Mouse (Mus musculus) embryonic facial prominence, embryonic 15.5 days (tissue): ENCODE data around the gene 1700037H04Rik. TPM values are rescaled to one million over a fixed set of nuclear protein-coding genes. Genes with fewer than 3 reads are reported as not detected.
"Not testable (repeated sequence)": the region's sequence is repeated elsewhere in the genome, so short reads cannot be mapped to it uniquely, and the experiment has no call there.

ENCODE experiments used
- ATAC-seq: fragments of 200-750 bp; cut with Nextera tagmentation; 2 replicates; pipeline ENCODE4 v1.8.0; 2017; ENCODE audit warnings: low read depth, moderate TSS enrichment; ENCODE audit not compliant: insufficient number of reproducible peaks, low FRiP score, low TSS enrichment
- H3K27ac ChIP-seq: fragments of 300-500 bp; sonication (generic); replicated peaks from 2 replicates; pipeline ENCODE4 v1.5.1; 2015; ENCODE audit warnings: mild to moderate bottlenecking, inconsistent platforms
- H3K27me3 ChIP-seq: fragments of 300-500 bp; sonication (generic); 2 replicates; pipeline ENCODE4 v1.6.1; 2015; ENCODE audit warnings: inconsistent platforms
- H3K36me3 ChIP-seq: fragments of 300-500 bp; sonication (generic); 2 replicates; pipeline ENCODE4 v1.6.1; 2015; ENCODE audit warnings: mild to moderate bottlenecking, inconsistent platforms
- H3K4me1 ChIP-seq: fragments of 300-500 bp; sonication (generic); 2 replicates; pipeline ENCODE4 v1.6.1; 2015; ENCODE audit warnings: inconsistent platforms
- H3K4me2 ChIP-seq: fragments of 300-500 bp; sonication (generic); replicated peaks from 2 replicates; pipeline ENCODE4 v1.6.1; 2015; ENCODE audit warnings: mild to moderate bottlenecking, inconsistent platforms
- H3K4me3 ChIP-seq: fragments of 300-500 bp; sonication (generic); replicated peaks from 2 replicates; pipeline ENCODE4 v1.5.1; 2015; ENCODE audit warnings: mild to moderate bottlenecking, inconsistent platforms
- H3K9ac ChIP-seq: fragments of 300-500 bp; sonication (generic); 2 replicates; pipeline ENCODE4 v1.6.1; 2015; ENCODE audit warnings: inconsistent platforms
- H3K9me3 ChIP-seq: fragments of 300-500 bp; sonication (generic); replicated peaks from 2 replicates; pipeline ENCODE4 v1.6.1; 2016; ENCODE audit warnings: inconsistent platforms
- WGBS: fragments of 180-500 bp; shearing (Covaris S2); methylation state at CpG from one replicate; pipeline ENCODE4 v1.1.7; 2015; 5-methylcytosine and 5-hydroxymethylcytosine counted together
- polyA plus RNA-seq: library from polyadenylated mRNA; unstranded; fragments of >200 nt; fragmentation: Nextera tagmentation; extraction: Ambion mirVana; gene quantifications from 2 replicates; pipeline ENCODE4 v1.2.1, GENCODE M21; 2015

Gene 1700037H04Rik
- polyA plus RNA-seq, 1 experiment from 2014 or later, result 67.3 TPM

DNA sequence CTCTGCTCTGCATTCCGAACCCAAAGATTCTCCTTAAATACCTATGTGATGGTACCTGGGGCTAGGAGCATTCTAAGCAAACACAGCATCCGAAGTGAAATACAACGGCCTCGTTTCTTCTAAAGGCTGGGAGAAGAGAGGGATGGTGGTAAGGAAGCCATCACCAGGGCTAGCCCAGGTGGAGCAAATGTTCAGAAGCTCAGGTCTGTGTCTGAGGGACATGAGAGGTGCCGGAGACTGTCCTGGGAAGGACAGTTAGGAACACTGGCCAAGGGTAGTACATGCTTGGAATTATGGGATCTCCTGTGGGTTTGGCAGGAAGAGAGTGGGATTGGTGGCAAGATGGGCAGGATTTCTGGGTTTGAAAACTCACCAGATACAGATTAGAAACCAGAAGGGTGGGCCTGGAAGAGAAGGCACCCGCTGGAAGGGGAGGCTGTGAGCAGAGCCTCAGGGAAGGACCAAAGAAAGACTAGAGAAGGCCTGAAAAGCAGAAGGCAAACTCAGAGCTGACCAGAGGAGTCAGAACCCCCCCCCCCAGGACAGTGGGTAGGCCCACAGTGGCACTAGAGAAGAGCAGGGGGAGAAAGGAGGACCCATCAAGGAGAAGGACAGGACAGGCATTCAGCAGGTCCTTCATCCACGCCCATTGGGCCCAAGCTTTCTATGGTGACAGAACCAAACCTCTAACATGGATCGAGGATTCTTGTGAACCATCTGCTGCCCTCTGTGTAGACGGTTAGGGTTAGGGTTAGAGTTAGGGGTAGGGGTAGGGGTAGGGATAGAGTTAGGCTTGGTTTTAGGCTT, 34.5 kb downstream of the 1700037H04Rik start:
- Histone ChIP-seq H3K9me3 (no peaks in the 10 kb centered on the region), H3K4me3 (no peak overlapping the region), H3K36me3 (no peaks in the 10 kb centered on the region), H3K4me1 (peaks cover 31% of the 10 kb centered on the region), H3K4me2 (no peak overlapping the region), H3K27me3 (no peaks in the 10 kb centered on the region), H3K27ac (no peak overlapping the region), H3K9ac (no peak overlapping the region)
- 92% methylated on average over 9 of the region's 9 CpGs for WGBS
- ATAC-seq, result no peak

DNA sequence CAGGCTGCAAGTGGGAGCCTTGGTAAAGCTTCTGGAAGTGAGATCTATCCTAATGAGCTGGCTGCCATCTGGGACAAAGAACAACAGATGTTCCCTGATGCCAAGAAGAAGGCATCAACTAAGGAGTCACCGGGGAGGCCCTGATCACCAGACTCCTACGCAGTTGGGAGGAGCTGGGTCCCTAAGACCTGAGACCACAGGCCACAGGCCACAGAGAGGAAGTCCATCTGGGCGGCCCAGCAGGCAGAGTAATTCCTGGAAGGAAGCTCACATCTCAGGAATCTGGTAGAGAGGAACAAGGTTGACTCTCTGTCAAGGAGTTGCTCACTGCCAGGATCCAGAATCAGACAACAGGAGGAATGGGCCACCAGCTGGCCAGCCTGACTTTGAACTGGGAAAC, 35.7 kb downstream of the 1700037H04Rik start:
- no peak overlapping the region for H3K27ac ChIP-seq
- peaks cover 31% of the 10 kb centered on the region for H3K4me1 ChIP-seq
- H3K9ac ChIP-seq, result no peak overlapping the region
- H3K4me3 ChIP-seq, result no peak overlapping the region
- H3K9me3 ChIP-seq, result no peaks in the 10 kb centered on the region
- ATAC-seq, result no peak
- no peaks in the 10 kb centered on the region for H3K36me3 ChIP-seq
- H3K27me3 ChIP-seq, result no peaks in the 10 kb centered on the region
- no peak overlapping the region for H3K4me2 ChIP-seq
- 75% methylated on average over 3 of the region's 3 CpGs for WGBS

DNA sequence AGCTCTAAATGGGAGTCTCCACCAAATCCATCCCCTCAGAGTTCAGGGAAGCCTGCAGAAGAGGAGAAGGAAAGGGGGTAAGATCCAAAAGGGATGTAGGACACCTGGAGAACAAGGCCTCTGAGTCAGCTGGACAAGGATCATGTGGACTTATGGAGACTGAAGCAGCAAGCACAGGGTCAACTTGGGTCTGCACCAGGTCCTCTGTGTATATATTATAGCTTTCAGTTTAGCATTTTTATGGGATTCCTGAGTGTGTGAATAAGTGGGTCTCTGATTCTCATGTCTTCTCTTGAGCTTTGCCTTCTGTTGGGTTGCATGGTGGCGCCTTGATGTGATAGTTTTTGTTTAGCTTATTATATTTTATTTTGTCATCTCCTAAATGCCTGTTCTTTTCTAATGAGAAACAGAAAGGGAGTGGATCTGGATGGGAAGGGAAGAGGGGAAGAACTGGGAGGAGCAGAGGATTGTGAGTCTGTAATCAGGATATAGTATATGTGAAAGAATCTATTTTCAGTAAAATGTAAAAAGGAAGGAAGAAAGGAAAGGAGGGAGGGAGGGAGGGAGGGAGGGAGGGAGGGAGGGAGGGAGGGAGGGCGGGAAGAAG, 40.8 kb downstream of the 1700037H04Rik start:
- Histone ChIP-seq H3K36me3 (no peaks in the 10 kb centered on the region), H3K27ac (no peak overlapping the region), H3K4me1 (no peaks in the 10 kb centered on the region), H3K4me2 (no peak overlapping the region), H3K27me3 (no peaks in the 10 kb centered on the region), H3K9me3 (no peaks in the 10 kb centered on the region), H3K9ac (no peak overlapping the region), H3K4me3 (no peak overlapping the region)
- WGBS, result 75% methylated on average over 2 of the region's 2 CpGs
- ATAC-seq, result no peak

DNA sequence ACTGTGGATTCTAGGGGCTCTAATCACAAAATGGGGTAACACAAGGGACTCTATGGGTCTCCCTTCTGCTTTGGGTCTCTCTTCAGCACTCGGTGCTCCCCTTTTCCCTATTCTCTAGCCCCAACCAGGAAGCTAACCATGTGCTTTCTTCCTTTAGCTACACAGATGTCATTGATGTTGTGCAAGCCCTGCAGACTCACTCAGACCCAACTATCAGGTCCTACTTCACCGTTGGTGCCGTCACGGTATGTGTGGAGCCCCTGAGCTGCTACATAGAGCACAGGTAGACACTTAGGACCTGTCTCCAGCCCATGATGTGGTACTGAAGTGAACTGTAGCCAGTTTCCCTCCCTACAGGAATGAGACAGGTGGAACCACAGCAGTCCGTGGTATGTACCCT, 53.9 kb downstream of the 1700037H04Rik start:
- H3K4me3 ChIP-seq, result no peak overlapping the region
- H3K9me3 ChIP-seq, result no peaks in the 10 kb centered on the region
- H3K4me2 ChIP-seq, result no peak overlapping the region
- no peaks in the 10 kb centered on the region for H3K27me3 ChIP-seq
- no peaks in the 10 kb centered on the region for H3K36me3 ChIP-seq
- no peaks in the 10 kb centered on the region for H3K4me1 ChIP-seq
- H3K9ac ChIP-seq, result no peak overlapping the region
- 81% methylated on average over 5 of the region's 5 CpGs for WGBS
- no peak for ATAC-seq
- no peak overlapping the region for H3K27ac ChIP-seq

DNA sequence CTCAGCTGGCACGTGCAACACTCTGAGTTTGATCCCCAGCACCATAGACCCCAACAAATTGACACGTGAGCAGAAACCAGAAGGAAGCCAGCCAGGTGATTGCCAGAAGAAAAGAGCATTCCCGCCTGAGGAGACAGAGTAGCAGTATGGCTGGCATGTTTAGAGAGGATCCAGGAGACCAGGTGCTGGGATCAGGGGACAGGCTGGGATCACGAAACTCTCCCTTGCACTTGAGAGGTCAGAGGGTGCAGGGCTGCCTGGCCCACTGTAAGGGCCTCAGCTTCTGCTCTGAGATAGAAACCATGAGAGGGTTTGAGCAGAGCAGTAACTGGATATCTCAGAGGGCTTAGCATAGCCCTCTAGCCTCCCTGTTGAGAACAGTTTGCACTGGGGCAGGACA, 54.8 kb downstream of the 1700037H04Rik start:
- 67% methylated on average over 4 of the region's 4 CpGs for WGBS
- not testable (repeated sequence) for ATAC-seq, H3K4me2 ChIP-seq, H3K27me3 ChIP-seq, H3K9me3 ChIP-seq, H3K4me1 ChIP-seq, H3K4me3 ChIP-seq, H3K36me3 ChIP-seq, H3K9ac ChIP-seq, H3K27ac ChIP-seq

DNA sequence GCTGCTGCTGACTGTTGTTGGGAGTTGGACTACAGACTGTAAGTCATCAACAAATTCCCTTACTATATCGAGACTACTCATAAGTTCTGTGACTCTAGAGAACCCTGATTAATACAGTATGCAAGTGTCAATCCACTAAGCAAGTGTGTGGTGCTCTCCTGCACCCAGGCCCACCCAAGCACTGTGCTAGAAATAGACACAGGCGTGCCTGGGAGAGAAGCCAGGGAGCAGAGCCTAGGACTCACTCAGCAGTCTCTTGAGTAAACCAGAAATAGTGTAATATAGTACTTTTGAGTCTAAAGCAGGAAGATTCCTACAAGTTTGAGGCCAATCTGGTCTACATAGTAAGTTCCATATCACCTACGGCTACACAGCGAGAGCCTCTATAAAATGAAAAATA, 55.9 kb downstream of the 1700037H04Rik start:
- Histone ChIP-seq H3K27ac (no peak overlapping the region), H3K4me1 (no peaks in the 10 kb centered on the region), H3K9ac (no peak overlapping the region), H3K9me3 (no peaks in the 10 kb centered on the region), H3K4me3 (no peak overlapping the region), H3K36me3 (no peaks in the 10 kb centered on the region), H3K4me2 (no peak overlapping the region), H3K27me3 (no peaks in the 10 kb centered on the region)
- ATAC-seq, result no peak
- WGBS, result 80% methylated on average over 4 of the region's 4 CpGs

DNA sequence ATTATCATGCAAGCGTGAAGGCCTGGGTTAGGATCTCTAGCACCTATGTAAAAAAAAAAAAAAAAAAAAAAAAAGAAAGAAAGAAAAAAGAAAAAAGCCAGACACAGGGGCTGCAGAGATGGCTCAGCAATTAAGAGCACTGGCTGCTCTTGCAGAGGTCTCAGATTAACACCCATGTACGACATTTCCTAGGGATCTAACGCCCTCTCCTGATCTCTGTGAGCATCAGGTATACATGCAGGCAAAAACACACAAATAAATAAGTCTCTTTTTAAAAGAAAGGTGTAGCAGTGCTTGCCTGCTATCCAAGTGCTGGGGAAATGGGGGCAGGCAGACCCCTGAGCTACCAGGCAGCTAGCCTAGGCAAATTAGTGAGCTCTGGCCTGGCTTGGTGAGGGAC, 58.4 kb downstream of the 1700037H04Rik start:
- ATAC-seq, result no peak
- Histone ChIP-seq H3K4me2 (no peak overlapping the region), H3K4me3 (no peak overlapping the region), H3K36me3 (no peaks in the 10 kb centered on the region), H3K9me3 (no peaks in the 10 kb centered on the region), H3K27ac (no peak overlapping the region), H3K4me1 (0 out of 2 replicates have a peak, but pooled peaks cover 2% of the 10 kb centered on the region), H3K27me3 (no peaks in the 10 kb centered on the region), H3K9ac (no peak overlapping the region)
- 54% methylated on average over 3 of the region's 3 CpGs for WGBS

DNA sequence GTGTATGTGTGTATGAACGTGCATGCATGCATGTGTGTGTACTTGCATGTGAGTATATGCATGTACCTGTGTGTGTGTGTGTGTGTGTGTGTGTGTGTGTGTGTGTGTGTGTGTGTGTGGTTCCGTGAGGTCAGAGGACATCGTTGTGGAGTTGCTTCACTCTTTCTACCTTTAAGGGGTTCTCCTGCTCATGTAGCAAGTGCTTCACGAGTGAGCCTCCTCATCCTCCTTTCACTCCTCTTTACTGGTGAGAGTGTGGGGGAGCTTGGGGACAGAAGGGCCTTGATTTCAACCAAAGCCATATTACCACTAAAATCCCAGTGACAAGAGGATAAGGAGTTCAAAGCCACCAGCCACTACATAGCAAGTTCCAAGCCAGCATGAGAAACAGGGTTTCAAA, 62.8 kb downstream of the 1700037H04Rik start:
- WGBS, result 66% methylated on average over 4 of the region's 4 CpGs
- H3K4me3 ChIP-seq, result no peak overlapping the region
- no peaks in the 10 kb centered on the region for H3K36me3 ChIP-seq
- no peak overlapping the region for H3K9ac ChIP-seq
- no peak for ATAC-seq
- H3K27me3 ChIP-seq, result no peaks in the 10 kb centered on the region
- no peak overlapping the region for H3K4me2 ChIP-seq
- peaks cover 9% of the 10 kb centered on the region for H3K4me1 ChIP-seq
- H3K27ac ChIP-seq, result no peak overlapping the region
- no peaks in the 10 kb centered on the region for H3K9me3 ChIP-seq

Other genes with a start within 250 kb of the 1700037H04Rik start
- gene Gfra4, start 117.0 kb downstream of the 1700037H04Rik start, polyA plus RNA-seq, result 42.6 and 44.0 TPM in 2 replicates
- 75.8 and 79.0 TPM in 2 replicates for gene Adam33, start 96.3 kb downstream of the 1700037H04Rik start, polyA plus RNA-seq
- gene Siglec1, start 73.3 kb downstream of the 1700037H04Rik start, polyA plus RNA-seq, result 0.68 TPM in 2 replicates
- 17.6 and 18.1 TPM in 2 replicates for gene Hspa12b, start 32.8 kb downstream of the 1700037H04Rik start, polyA plus RNA-seq
- gene Gm11037, start 26.6 kb downstream of the 1700037H04Rik start, polyA plus RNA-seq, result not detected in 2 replicates
- gene Cenpb, start 20.0 kb upstream of the 1700037H04Rik start, polyA plus RNA-seq, result 13.3 and 14.6 TPM in 2 replicates
- 52.3 and 59.1 TPM in 2 replicates for gene Cdc25b, start 26.9 kb upstream of the 1700037H04Rik start, polyA plus RNA-seq
- 10.3 and 15.2 TPM in 2 replicates for gene Spef1, start 27.2 kb upstream of the 1700037H04Rik start, polyA plus RNA-seq
- 27.9 and 28.0 TPM in 2 replicates for gene Ap5s1, start 47.0 kb upstream of the 1700037H04Rik start, polyA plus RNA-seq
- 21.7 and 25.1 TPM in 2 replicates for gene Mavs, start 74.0 kb upstream of the 1700037H04Rik start, polyA plus RNA-seq
- 34.7 and 39.1 TPM in 2 replicates for gene Pank2, start 102.4 kb upstream of the 1700037H04Rik start, polyA plus RNA-seq
- gene Rnf24, start 192.8 kb upstream of the 1700037H04Rik start, polyA plus RNA-seq, result 7.4 and 7.6 TPM in 2 replicates